ENCODE assay signal across 14 mouse cellular contexts in genomic region chr2:48412683-48413440, GRCm38 (mm10).
A peak's percentile ranks its signal among the peaks of the same experiment; 100 is the strongest.
DNase-seq lines count a peak whose midpoint lies in the region; ATAC-seq and TF ChIP-seq lines count a peak whose summit lies in the region.
"Had no signal": no experiment of that assay in that cellular context is flagged by ENCODE, and none has a peak within 500 bp of the region (broad histone marks: within the 10 kb centered on the region; RNA-seq: fewer than 3 reads in every experiment).

No protein-coding gene starts in this region.

- in situ Hi-C loops in Patski (cut with MboI; ENCODE audit: low pct_unique_long_range_greater_than_20kb), result no loop called here

- no peaks in the 10 kb centered on the region for H3K36me3 ChIP-seq in intestine, embryonic 14.5 days (ENCODE audit: control insufficient read depth, insufficient read depth, low read length)
- no peaks in the 10 kb centered on the region for H3K36me3 ChIP-seq in kidney, embryonic 15.5 days
- H3K36me3 ChIP-seq in lung, postnatal 0 days (ENCODE audit: insufficient read depth, low read length), result no peaks in the 10 kb centered on the region
- no peaks in the 10 kb centered on the region for H3K36me3 ChIP-seq in hindbrain, embryonic 10.5 days
- H3K36me3 ChIP-seq: heart, embryonic 13.5 days; neural tube, embryonic 12.5 days had no signal

- TF ChIP-seq CTCF in Patski (IDR thresholded peaks at IDR 0.05), result no peak
- no peak for TF ChIP-seq CTCF in lung, postnatal 0 days (IDR thresholded peaks at IDR 0.05)

- TF ChIP-seq EP300 in lung, postnatal 0 days (IDR thresholded peaks at IDR 0.05), result peak; percentile 46

- peak; percentile 84 for ATAC-seq in Patski
- ATAC-seq in intestine, embryonic 14.5 days (replicated peaks; ENCODE audit: low FRiP score, low TSS enrichment, low read depth), result peak; percentile 54; the same call in 1 of the 2 replicates
- peak; percentile 96 for ATAC-seq in kidney, embryonic 15.5 days (replicated peaks; ENCODE audit: low FRiP score)
- ATAC-seq in lung, postnatal 0 days, result peak; percentile 94

- H3K4me1 ChIP-seq in intestine, embryonic 14.5 days (replicated peaks; ENCODE audit: control insufficient read depth, insufficient read depth, low read length), result peaks cover 2% of the 10 kb centered on the region; the same call in 1 of the 2 replicates
- H3K4me1 ChIP-seq in kidney, embryonic 15.5 days, result no peaks in the 10 kb centered on the region
- no peaks in the 10 kb centered on the region for H3K4me1 ChIP-seq in lung, postnatal 0 days (ENCODE audit: insufficient read depth, low read depth, low read length)
- peaks cover 13% of the 10 kb centered on the region; the same call in 1 of the 2 replicates for H3K4me1 ChIP-seq in hindbrain, embryonic 10.5 days (replicated peaks)
- H3K4me1 ChIP-seq: megakaryocyte, embryonic 14.5 days had no signal

- H3K27me3 ChIP-seq in Patski, result no peaks in the 10 kb centered on the region
- H3K27me3 ChIP-seq in intestine, embryonic 14.5 days (replicated peaks; ENCODE audit: control insufficient read depth, insufficient read depth, low read length), result no peaks in the 10 kb centered on the region
- no peaks in the 10 kb centered on the region for H3K27me3 ChIP-seq in kidney, embryonic 15.5 days
- H3K27me3 ChIP-seq in lung, postnatal 0 days (replicated peaks; ENCODE audit: insufficient read depth, low read length), result no peaks in the 10 kb centered on the region
- no peaks in the 10 kb centered on the region for H3K27me3 ChIP-seq in hindbrain, embryonic 10.5 days (ENCODE audit: insufficient read depth, poor library complexity, severe bottlenecking)
- H3K27me3 ChIP-seq: CH12.LX; heart, embryonic 13.5 days; megakaryocyte, embryonic 14.5 days; neural tube, embryonic 12.5 days had no signal

- WGBS in intestine, embryonic 14.5 days, result 55% methylated on average over 4 of the region's 4 CpGs
- WGBS in kidney, embryonic 15.5 days, result 52% methylated on average over 4 of the region's 4 CpGs
- 45% methylated on average over 4 of the region's 4 CpGs for WGBS in lung, postnatal 0 days
- WGBS in hindbrain, embryonic 10.5 days, result 84% methylated on average over 4 of the region's 4 CpGs

- CTCF ChIA-PET in Patski (lab: Charles Lee), result interaction anchor here (2.1 kb wide), 1 partner anchor 11 kb away, joined by 5 read pairs; no protein-coding TSS in a partner anchor

- intact Hi-C loops in gastrocnemius, postnatal 36 days (cut with DNase I), result loop anchor here (5.0 kb wide), 1 partner anchor 39 kb away; no protein-coding TSS in a partner anchor

- 0 out of 2 replicates have a peak overlapping the region, but pooled peaks have one; percentile 27 for H3K27ac ChIP-seq in intestine, embryonic 14.5 days (ENCODE audit: low read depth)
- peak overlapping the region; percentile 75 for H3K27ac ChIP-seq in kidney, embryonic 15.5 days
- no peak overlapping the region for H3K27ac ChIP-seq in lung, postnatal 0 days (ENCODE audit: low read length)
- no peak overlapping the region for H3K27ac ChIP-seq in hindbrain, embryonic 10.5 days
- H3K27ac ChIP-seq: heart, embryonic 13.5 days; layer of hippocampus, adult 2 months; neural tube, embryonic 12.5 days had no signal

- no peak overlapping the region for H3K4me3 ChIP-seq in intestine, embryonic 14.5 days (ENCODE audit: low read depth, low read length)
- no peak overlapping the region for H3K4me3 ChIP-seq in kidney, embryonic 15.5 days (replicated peaks)
- H3K4me3 ChIP-seq in lung, postnatal 0 days (ENCODE audit: low read depth, low read length), result no peak overlapping the region
- no peak overlapping the region for H3K4me3 ChIP-seq in hindbrain, embryonic 10.5 days
- H3K4me3 ChIP-seq: heart, embryonic 13.5 days; layer of hippocampus, adult 2 months; megakaryocyte, embryonic 14.5 days; neural tube, embryonic 12.5 days had no signal

- no peak overlapping the region for H3K4me2 ChIP-seq in intestine, embryonic 14.5 days (ENCODE audit: low read length)
- H3K4me2 ChIP-seq in kidney, embryonic 15.5 days, result no peak overlapping the region
- no peak overlapping the region for H3K4me2 ChIP-seq in lung, postnatal 0 days (replicated peaks; ENCODE audit: low read depth, low read length)
- H3K4me2 ChIP-seq: heart, embryonic 13.5 days; liver, embryonic 11.5 days; neural tube, embryonic 12.5 days had no signal

- POLR2A ChIA-PET in Patski (lab: Charles Lee), result no interaction called here

- no peak overlapping the region for H3K9ac ChIP-seq in intestine, embryonic 14.5 days (ENCODE audit: low read length)
- H3K9ac ChIP-seq in kidney, embryonic 15.5 days, result no peak overlapping the region
- H3K9ac ChIP-seq in lung, postnatal 0 days (replicated peaks; ENCODE audit: low read depth), result no peak overlapping the region
- H3K9ac ChIP-seq: heart, embryonic 13.5 days; neural tube, embryonic 12.5 days had no signal

- H3K9me3 ChIP-seq in intestine, embryonic 14.5 days (ENCODE audit: control insufficient read depth, low read length), result no peaks in the 10 kb centered on the region
- no peaks in the 10 kb centered on the region for H3K9me3 ChIP-seq in kidney, embryonic 15.5 days (replicated peaks)
- no peaks in the 10 kb centered on the region for H3K9me3 ChIP-seq in lung, postnatal 0 days (ENCODE audit: low read length)
- H3K9me3 ChIP-seq in hindbrain, embryonic 10.5 days, result no peaks in the 10 kb centered on the region
- H3K9me3 ChIP-seq: heart, embryonic 13.5 days; neural tube, embryonic 12.5 days had no signal

- DNase-seq in Patski (ENCODE audit: low read depth, low spot score), result peak; percentile 34
- no peak for DNase-seq in intestine, embryonic 14.5 days (ENCODE audit: low spot score)
- DNase-seq in lung, postnatal 0 days (ENCODE audit: low spot score), result peak; percentile 89
- DNase-seq in hindbrain, embryonic 10.5 days (ENCODE audit: low spot score), result no peak
- no peak for DNase-seq in right cerebral cortex, adult 2 months (ENCODE audit: low spot score in 2 of 2)
- DNase-seq in gastrocnemius, postnatal 36 days, result no peak
- DNase-seq: gastrocnemius, postnatal 25 days had no signal

Comparison
In these comparisons a context has a peak if more than half of its experiments do, and no peak if none do; other contexts are left out.
1. DNase-seq: peak in Patski (single experiment) and lung, postnatal 0 days (single experiment); none in intestine, embryonic 14.5 days (single experiment), hindbrain, embryonic 10.5 days (single experiment), right cerebral cortex, adult 2 months (0 of 2) and gastrocnemius, postnatal 36 days (0 of 2).
2. H3K27ac ChIP-seq: peak in intestine, embryonic 14.5 days (single experiment) and kidney, embryonic 15.5 days (single experiment); none in lung, postnatal 0 days (single experiment) and hindbrain, embryonic 10.5 days (single experiment).
3. Peak in every context shown above with its lines, with median percentiles within 50 percentile points of each other: ATAC-seq.